Mouse (Mus musculus) midbrain, postnatal 0 days (tissue): ENCODE measurements around the gene Gm30083. TPM values are rescaled to one million over a fixed set of nuclear protein-coding genes. Genes with fewer than 3 reads are reported as not detected.

Source experiments
- ATAC-seq: fragments of 200-750 bp; cut with Nextera tagmentation; 2 replicates; pipeline ENCODE4 v1.8.0; 2017; ENCODE audit warnings: moderate number of reproducible peaks, mild to moderate bottlenecking, moderate TSS enrichment, moderate library complexity; ENCODE audit not compliant: low FRiP score
- DNase-seq: peaks from one replicate; pipeline ENCODE4 v3.0.0-alpha.2; 2015; ENCODE audit warnings: low spot score
- H3K27ac ChIP-seq: fragments of 300-500 bp; sonication (generic); 2 replicates; pipeline ENCODE4 v1.5.1; 2014; ENCODE audit warnings: low read depth, mild to moderate bottlenecking, low read length, mixed read lengths
- H3K27me3 ChIP-seq: fragments of 300-500 bp; sonication (generic); 2 replicates; pipeline ENCODE4 v1.6.1; 2014; ENCODE audit warnings: low read length, control low read depth, mixed read lengths; ENCODE audit not compliant: insufficient read depth
- H3K36me3 ChIP-seq: fragments of 300-500 bp; sonication (generic); 2 replicates; pipeline ENCODE4 v1.6.1; 2014; ENCODE audit warnings: low read length, control low read depth, mixed read lengths; ENCODE audit not compliant: insufficient read depth
- H3K4me1 ChIP-seq: fragments of 300-500 bp; sonication (generic); 2 replicates; pipeline ENCODE4 v1.6.1; 2014; ENCODE audit warnings: mild to moderate bottlenecking, control low read depth, antibody characterized with exemption, low read length, mixed read lengths; ENCODE audit not compliant: insufficient read depth
- H3K4me2 ChIP-seq: fragments of 300-500 bp; sonication (generic); 2 replicates; pipeline ENCODE4 v1.6.1; 2014; ENCODE audit warnings: low read depth, mild to moderate bottlenecking, low read length, mixed read lengths; ENCODE audit not compliant: poor library complexity, severe bottlenecking
- H3K4me3 ChIP-seq: fragments of 300-500 bp; sonication (generic); 2 replicates; pipeline ENCODE4 v1.5.1; 2014; ENCODE audit warnings: low read depth, mild to moderate bottlenecking, low read length, moderate library complexity
- H3K9ac ChIP-seq: fragments of 300-500 bp; sonication (generic); replicated peaks from 2 replicates; pipeline ENCODE4 v1.6.1; 2014; ENCODE audit warnings: mild to moderate bottlenecking, low read length, moderate library complexity, mixed read lengths; ENCODE audit not compliant: poor library complexity, severe bottlenecking
- H3K9me3 ChIP-seq: fragments of 300-500 bp; sonication (generic); 2 replicates; pipeline ENCODE4 v1.6.1; 2016; ENCODE audit warnings: low read length, control low read depth
- CTCF ChIP-seq: IDR thresholded peaks from 2 replicates; pipeline ENCODE4 v1.5.1; 2016; ENCODE audit warnings: antibody characterized with exemption, mild to moderate bottlenecking
- WGBS: fragments of 180-500 bp; shearing (Covaris S2); extraction: QIAGEN DNeasy Blood & Tissue Kit; methylation state at CpG from one replicate; pipeline ENCODE4 v1.1.7; 2014; 5-methylcytosine and 5-hydroxymethylcytosine counted together
- polyA plus RNA-seq: library from polyadenylated mRNA; unstranded; fragments of >200 nt; fragmentation: Nextera tagmentation; extraction: Ambion mirVana; gene quantifications from 2 replicates; pipeline ENCODE4 v1.2.1, GENCODE M21; 2015
- total RNA-seq: library from RNA; depleted of rRNA; stranded (reverse); fragments of >200 nt; gene quantifications from 2 replicates; pipeline ENCODE4 v1.2.3, GENCODE M21; 2014

The Gm30083 gene
- total and polyA plus RNA-seq, 2 experiments from 2014 or later = not detected

DNA sequence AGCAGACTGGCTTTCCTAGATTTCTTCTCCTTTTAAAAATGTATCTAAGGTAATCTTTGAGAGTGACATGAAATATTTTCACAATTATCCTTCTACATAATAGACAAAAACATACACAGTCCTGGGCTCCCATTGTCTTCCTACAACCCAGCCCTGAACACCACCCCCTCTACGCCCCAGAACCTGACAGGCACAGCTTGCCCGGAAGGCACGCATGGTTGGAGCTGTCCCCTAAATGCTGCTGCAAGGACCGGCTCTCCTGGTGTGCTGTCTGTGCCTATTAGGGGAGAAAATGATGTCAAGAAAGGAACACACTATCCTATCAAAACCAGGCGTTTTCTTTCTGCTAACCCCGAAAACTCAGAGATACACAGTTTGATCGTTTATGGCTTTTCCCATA, 37.2 kb downstream of the Gm30083 start:
- no peaks in the 10 kb centered on the region for H3K4me1 ChIP-seq
- ATAC-seq (no peak), DNase-seq (peak; percentile 33)
- TF ChIP-seq CTCF = no peak
- peak overlapping the region; percentile 44; the same call in 1 of the 2 replicates for H3K9ac ChIP-seq
- H3K27me3 ChIP-seq = no peaks in the 10 kb centered on the region
- no peaks in the 10 kb centered on the region for H3K9me3 ChIP-seq
- no peaks in the 10 kb centered on the region for H3K36me3 ChIP-seq
- H3K27ac ChIP-seq = no peak overlapping the region
- peak overlapping the region; percentile 35 for H3K4me3 ChIP-seq
- peak overlapping the region; percentile 55 for H3K4me2 ChIP-seq
- WGBS = 26% methylated on average over 7 of the region's 7 CpGs

DNA sequence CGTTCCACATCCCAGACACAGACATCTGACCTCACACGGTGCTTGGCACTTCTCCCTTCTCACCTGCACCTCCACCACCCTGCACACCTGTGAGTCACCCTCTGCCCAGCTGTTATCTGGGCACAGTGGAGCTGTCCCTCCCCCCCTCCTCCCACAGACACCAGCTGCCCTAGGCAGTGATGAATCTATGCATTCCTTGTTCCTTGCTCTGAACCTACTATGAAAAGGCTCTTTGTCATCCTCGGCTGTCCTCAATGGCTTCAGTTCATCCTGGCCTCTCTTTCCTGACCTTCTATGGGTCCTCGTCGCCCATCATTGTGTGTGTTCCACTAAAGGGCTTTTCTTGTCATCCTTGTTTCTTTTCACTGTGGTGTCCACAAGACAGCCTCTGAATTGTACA, 40.2 kb downstream of the Gm30083 start:
- Histone ChIP-seq H3K4me2 (no peak overlapping the region), H3K9ac (no peak overlapping the region), H3K4me3 (no peak overlapping the region), H3K36me3 (no peaks in the 10 kb centered on the region), H3K27me3 (no peaks in the 10 kb centered on the region), H3K9me3 (no peaks in the 10 kb centered on the region), H3K27ac (no peak overlapping the region), H3K4me1 (no peaks in the 10 kb centered on the region)
- 58% methylated on average over 5 of the region's 5 CpGs for WGBS
- DNase-seq (peak; percentile 40), ATAC-seq (peak; percentile 52; the same call in 1 of the 2 replicates)
- no peak for TF ChIP-seq CTCF

- TF ChIP-seq CTCF = peak; percentile 70
- Histone ChIP-seq H3K27me3 (no peaks in the 10 kb centered on the region), H3K9ac (no peak overlapping the region), H3K27ac (no peak overlapping the region), H3K4me2 (no peak overlapping the region), H3K4me1 (no peaks in the 10 kb centered on the region), H3K36me3 (no peaks in the 10 kb centered on the region), H3K9me3 (no peaks in the 10 kb centered on the region), H3K4me3 (no peak overlapping the region)
- WGBS = 51% methylated on average over 7 of the region's 7 CpGs
- ATAC-seq = no peak
- DNase-seq = peak; percentile 63
These were observed 42.3 kb downstream of the Gm30083 start for GRCm38 (mm10) chr14:33972679-33973078.

- no peak for DNase-seq
- Histone ChIP-seq H3K27me3 (no peaks in the 10 kb centered on the region), H3K27ac (no peak overlapping the region), H3K9me3 (no peaks in the 10 kb centered on the region), H3K4me1 (no peaks in the 10 kb centered on the region), H3K4me3 (no peak overlapping the region), H3K9ac (no peak overlapping the region), H3K36me3 (no peaks in the 10 kb centered on the region), H3K4me2 (no peak overlapping the region)
- no peak for TF ChIP-seq CTCF
- ATAC-seq = no peak
- WGBS = 59% methylated on average over 7 of the region's 7 CpGs
These were observed 49.3 kb downstream of the Gm30083 start for GRCm38 (mm10) chr14:33965675-33966074.

DNA sequence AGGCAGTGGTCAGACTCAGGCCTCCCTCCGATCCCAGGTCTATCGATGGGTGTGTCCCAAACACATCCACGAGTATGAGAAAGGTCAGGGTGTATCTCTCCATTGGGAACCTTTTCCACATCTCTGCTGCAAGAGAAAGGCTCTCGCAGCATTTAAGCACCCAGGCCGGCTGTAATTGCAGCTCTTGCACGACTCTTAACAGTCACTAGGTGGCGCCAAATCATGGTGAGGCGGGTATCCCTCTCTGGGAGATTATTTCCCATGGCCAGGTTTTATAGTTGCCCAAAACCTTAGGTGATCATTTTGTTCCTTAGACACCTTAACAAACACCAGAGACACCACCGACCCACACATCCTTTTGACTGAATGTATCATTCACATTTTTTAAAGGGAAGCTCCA, 55.6 kb downstream of the Gm30083 start:
- no peak for ATAC-seq

DNA sequence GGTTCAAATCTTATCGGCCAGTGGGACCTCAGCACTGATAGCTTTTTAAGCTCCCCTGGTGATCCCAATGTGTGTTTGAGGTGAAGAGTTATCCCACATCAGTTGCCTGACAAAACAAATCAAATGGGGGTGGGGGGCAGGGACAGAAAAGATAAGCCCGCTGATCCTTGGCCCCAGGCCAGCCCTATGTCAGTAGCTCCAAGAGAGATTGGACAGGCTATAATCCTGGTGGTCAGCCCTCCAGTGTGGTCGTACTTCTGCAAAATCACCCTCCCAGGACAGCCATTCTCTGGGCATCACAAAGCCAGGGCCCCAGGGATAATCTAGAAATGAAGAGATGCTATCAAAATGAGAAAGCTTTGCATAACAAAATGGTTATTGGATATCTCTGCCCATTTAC, 56.1 kb downstream of the Gm30083 start:
- TF ChIP-seq CTCF = no peak
- no peaks in the 10 kb centered on the region for H3K9me3 ChIP-seq
- 54% methylated on average over 3 of the region's 3 CpGs for WGBS

More for the DNA sequence above, 55.6 kb downstream of the Gm30083 start:
- peak; percentile 72 for DNase-seq
- H3K36me3 ChIP-seq = no peaks in the 10 kb centered on the region
- no peaks in the 10 kb centered on the region for H3K4me1 ChIP-seq
- H3K27me3 ChIP-seq = no peaks in the 10 kb centered on the region
- H3K27ac ChIP-seq = no peak overlapping the region
- peak; percentile 78 for TF ChIP-seq CTCF
- no peak overlapping the region for H3K4me3 ChIP-seq
- no peak overlapping the region for H3K9ac ChIP-seq
- 21% methylated on average over 9 of the region's 9 CpGs for WGBS
- H3K4me2 ChIP-seq = no peak overlapping the region
- H3K9me3 ChIP-seq = no peaks in the 10 kb centered on the region

More for the DNA sequence above, 56.1 kb downstream of the Gm30083 start:
- Histone ChIP-seq H3K4me3 (no peak overlapping the region), H3K36me3 (no peaks in the 10 kb centered on the region), H3K27ac (no peak overlapping the region), H3K9ac (no peak overlapping the region), H3K27me3 (no peaks in the 10 kb centered on the region), H3K4me2 (no peak overlapping the region), H3K4me1 (no peaks in the 10 kb centered on the region)
- DNase-seq = no peak
- no peak for ATAC-seq
